Mouse (Mus musculus) forelimb bud, embryonic 11.5 days (tissue): Measurements from ENCODE around the gene Tcl1b4.
"Not testable (repeated sequence)": the region's sequence is repeated elsewhere in the genome, so short reads cannot be mapped to it uniquely, and the experiment has no call there.

ENCODE experiments used
- DNase-seq: peaks from one replicate; pipeline ENCODE4 v3.0.0-alpha.2; 2012; ENCODE audit warnings: low read depth, low spot score

Gene Tcl1b4

DNA sequence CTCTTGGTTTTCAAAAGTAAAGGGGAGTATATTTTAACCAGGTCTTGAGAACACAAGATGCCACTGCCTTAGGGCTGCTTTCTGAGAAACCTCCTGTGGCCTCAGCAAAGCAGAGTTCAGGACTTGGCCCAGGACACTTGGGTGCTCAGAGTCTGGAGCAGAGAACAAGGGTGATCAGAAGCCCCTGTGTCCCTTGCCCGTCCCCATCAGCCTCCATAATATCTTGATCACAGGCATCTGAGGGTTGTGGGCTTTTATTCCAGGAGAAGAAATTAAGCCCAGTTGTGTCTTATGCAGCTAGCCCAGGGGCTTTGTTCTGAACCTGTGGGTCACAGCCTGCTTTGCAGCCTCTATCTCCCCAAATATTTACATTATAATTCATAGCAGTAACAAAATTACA lies at the start of gene Tcl1b4:
Tcl1b4 (plus strand) TSS at position 301 of the 400 bp plus-strand sequence.
- not testable (repeated sequence) for DNase-seq

DNA sequence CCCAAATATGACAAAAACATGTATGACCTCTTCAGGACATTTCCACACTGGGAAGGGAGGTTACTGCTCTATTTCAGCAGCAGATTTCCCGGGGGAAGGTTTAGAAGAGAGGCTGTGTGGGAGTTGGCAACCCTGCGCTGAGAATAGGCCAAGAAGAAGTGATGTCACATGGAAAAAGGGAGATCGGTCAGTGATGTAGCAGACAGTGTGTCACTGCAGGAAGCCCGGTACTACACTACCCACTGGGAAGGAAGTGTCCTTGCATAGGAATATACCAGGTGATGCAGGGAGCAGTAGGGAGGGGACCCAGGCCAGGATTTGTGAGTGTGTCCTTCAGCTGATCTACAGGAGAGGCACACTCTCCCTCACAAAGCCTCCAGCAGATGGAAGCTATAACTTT lies 46.5 kb upstream of the Tcl1b4 start:
- not testable (repeated sequence) for DNase-seq

DNA sequence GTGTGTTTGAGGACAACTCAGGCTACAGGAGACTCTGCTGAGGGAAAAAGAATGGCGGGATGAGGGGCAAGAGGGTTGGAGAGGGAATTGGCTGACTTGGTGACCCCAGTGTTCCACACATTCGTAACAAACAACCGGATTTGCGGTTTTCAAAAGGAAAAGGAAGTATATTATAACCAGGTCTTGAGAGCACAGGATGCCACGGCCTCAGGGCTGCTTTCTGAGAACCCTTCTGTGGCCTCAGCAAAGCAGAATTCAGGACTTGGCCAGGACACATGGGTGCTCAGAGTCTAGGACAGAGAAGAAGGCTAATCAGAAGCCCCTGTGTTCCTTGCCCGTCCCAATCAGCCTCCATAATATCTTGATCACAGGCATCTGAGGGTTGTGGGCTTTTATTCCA lies 42.9 kb upstream of the Tcl1b4 start:
- DNase-seq = no peak

DNA sequence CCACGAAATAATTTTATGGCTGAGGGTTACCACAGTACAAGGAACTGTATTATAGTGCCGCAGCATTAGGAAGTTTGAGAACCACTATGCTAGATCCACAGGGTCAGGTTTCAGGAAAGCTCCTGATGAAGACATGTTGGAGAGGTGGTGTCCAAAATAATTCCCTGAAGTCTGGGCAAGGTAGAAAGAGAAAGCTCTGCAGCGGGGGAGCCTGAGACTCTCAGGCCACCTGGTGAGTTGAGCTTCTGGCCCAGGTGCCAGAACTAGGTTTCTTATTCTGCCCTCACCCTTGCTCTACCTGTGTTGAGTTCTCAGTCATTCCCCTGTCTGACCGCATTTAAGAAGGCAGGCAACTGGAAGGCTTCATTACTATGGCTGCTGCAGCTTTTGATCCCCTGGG lies 42.4 kb upstream of the Tcl1b4 start, which contains the start of gene Tcl1b1:
Tcl1b1 (plus strand) TSS at position 301 of the 400 bp plus-strand sequence.
- DNase-seq = no peak

DNA sequence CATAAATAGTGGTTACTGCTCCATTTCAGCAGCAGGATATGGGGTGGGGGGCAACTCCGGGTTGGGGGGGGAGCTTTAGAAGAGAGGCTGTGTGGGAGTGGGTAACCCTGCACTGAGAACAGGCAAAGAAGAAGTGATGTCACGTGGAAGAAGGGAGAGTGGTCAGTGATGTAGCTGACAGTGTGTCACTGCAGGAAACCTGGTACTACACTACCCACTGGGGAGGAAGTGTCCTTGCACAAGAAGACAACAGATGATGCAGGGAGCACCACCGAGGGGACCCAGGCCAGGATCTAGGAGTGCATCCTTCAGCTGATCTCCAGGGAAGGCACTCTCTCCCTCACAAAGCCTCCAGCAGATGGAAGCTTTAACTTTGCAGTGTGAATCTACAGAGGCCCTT lies 35.0 kb upstream of the Tcl1b4 start:
- no peak for DNase-seq

DNA sequence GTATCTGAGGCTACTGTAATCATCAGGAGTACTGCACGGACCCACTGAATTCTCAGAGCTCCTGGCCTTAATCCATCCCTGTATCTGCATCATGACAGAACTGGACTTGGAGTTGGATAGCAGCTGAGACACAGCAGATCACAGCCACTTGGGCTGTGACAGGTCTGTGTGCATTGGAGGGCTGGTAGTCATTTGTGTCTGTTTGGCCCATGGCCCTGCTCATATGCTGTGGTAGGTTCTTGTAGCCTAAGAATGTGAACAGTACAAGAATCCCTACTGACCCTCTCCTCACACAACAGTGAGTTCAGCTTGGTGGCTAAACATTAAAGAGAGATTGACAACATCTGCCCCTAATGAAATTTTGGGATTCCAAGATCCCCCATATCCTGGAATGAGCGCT lies 28.4 kb upstream of the Tcl1b4 start:
- DNase-seq = no peak

DNA sequence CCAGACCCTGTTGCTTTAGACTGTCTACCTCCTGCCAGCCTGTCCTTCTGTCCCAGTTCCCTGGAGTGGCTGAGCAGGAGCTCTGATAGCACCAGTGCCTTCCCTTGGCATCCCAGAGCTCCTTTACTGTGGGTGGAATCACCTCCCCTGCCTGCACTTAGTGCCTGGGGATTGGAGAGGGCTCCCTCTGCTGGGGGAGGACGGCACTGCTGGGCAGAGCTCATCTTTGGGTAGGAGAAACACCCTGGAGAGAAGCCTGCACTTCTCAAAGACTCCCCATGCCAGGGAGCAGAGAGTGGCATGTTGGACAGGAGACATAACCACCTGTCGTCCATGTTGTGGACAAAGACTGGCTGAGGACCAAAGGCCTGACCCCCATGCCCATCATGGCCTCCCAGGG lies 27.4 kb upstream of the Tcl1b4 start:
- DNase-seq = not testable (repeated sequence)

DNA sequence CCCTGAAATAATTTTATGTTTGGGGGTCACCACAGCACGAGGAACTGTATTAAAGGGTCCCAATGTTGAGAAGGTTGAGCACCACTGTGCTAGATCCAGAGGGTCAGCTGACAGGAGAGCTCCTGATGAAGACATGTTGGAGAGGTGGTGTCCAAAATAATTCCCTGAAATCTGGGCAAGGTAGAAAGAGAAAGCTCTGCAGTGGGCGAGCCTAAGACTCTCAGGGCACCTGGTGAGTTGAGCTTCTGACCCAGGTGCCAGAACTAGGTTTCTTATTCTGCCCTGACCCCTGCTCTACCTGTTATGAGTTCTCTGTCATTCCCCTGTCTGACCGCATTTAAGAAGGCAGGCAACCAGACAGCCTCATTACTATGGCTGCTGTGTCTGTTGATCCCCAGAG lies 25.7 kb upstream of the Tcl1b4 start, which contains the start of gene Tcl1b5:
Tcl1b5 (plus strand) TSS at position 301 of the 400 bp plus-strand sequence.
- not testable (repeated sequence) for DNase-seq

DNA sequence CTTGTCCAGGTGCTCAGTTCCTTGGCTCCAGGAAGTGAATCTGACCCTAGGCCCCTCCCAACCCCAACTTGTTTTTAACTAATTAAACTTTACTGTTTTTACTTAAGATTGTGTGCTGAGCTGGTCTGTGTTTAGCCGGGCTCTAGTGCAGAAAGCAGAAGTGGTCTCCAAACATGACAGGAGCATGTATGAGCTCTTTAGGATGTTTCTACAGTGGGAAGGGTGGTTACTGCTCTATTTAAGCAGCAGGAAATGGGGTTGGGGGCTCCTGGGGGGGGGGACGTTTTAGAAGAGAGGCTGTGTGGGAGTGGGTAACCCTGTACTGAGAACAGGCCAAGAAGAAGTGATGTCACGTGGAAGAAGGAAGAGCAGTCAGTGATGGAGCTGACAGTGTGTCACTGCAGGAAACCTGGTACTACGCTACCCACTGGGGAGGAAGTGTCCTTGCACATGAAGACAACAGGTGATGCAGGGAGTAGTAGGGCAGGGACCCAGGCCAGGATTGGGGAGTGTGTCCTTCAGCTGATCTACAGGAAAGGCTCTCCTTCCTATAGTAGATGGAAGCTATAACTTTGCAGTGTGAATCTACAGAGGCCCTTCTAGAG lies 20.6 kb upstream of the Tcl1b4 start:
- DNase-seq = not testable (repeated sequence)

DNA sequence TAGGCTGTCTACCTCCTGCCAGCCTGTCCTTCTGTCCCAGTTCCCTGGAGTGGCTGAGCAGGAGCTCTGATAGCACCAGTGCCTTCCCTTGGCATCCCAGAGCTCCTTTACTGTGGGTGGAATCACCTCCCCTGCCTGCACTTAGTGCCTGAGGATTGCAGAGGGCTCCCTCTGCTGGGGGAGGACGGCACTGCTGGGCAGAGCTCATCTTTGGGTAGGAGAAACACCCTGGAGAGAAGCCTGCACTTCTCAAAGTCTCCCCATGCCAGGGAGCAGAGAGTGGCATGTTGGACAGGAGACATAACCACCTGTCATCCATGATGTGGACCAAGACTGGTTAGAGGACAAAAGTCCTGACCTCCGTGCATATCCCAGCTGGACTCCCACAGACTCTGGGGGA lies 12.8 kb upstream of the Tcl1b4 start:
- not testable (repeated sequence) for DNase-seq

DNA sequence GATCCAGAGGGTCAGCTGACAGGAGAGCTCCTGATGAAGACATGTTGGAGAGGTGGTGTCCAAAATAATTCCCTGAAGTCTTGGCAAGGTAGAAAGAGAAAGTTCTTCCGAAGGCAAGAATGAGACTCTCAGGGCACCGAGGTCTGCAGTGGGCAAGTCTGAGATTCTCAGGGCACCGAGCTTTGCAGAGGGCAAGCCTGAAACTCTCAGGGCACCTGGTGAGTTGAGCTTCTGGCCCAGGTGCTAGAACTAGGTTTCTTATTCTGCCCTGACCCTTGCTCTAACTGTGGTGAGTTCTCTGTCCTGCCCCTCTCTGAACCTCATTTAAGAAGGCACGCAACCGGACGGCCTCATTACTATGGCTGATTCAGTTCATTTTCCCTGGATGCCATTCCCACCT lies 11.0 kb upstream of the Tcl1b4 start, which contains the start of gene Tcl1b3:
Tcl1b3 (plus strand) TSS at position 301 of the 400 bp plus-strand sequence.
- DNase-seq = not testable (repeated sequence)

DNA sequence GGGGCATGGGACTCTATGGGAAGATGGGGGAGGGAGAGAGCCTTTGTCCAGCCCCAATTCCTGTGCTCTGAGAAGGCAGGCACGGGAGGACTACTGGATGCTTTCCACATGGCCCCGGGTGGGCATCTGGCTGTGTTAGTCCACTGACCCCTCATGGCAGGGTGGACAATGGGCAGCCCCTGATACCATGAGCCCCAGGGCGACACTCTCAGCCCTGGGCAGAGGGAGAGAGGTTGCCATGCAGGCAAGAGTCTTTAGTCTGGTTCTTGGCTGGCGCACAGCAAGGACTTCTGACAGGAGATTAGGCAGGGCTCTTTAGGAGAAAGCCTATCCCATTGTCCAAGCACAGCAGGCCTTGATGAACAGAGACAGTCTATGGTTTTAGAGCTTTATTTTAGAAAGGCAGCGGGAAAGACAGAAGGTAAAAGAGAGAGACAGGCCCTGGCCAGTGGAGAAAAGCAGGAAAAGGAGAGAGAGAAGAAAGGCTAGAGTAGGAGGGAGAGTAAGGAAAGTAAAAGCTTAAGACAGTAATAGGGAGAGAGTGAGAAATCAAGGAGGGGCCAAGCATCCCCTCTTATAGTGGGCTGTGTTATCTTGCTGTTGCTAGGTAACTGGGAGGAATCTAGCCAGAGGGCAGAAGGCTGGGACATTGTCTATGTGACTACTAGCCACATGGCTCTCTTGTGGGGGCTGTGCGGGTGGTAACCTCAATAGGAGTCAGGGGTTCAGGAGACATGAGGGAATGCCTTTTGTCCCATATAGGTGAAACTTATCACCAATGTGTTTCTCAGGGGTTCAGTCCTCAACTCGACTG lies 1.9 kb upstream of the Tcl1b4 start:
- DNase-seq = not testable (repeated sequence)

DNA sequence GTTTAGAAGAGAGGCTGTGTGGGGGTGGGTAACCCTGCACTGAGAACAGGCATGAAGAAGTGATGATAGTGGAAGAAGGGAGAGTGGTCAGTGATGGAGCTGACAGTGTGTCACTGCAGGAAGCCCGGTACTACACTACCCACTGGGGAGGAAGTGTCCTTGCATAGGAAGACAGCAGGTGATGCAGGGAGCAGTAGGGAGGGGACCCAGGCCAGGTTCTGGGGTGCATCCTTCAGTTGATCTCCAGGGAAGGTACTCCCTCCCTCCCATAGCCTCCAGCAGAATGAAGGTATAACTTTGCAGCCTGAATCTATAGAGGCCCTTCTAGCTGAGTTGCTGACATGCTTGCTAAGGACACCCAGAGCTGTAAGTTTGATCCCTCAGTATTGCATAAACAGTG lies 5.3 kb downstream of the Tcl1b4 start:
- no peak for DNase-seq

DNA sequence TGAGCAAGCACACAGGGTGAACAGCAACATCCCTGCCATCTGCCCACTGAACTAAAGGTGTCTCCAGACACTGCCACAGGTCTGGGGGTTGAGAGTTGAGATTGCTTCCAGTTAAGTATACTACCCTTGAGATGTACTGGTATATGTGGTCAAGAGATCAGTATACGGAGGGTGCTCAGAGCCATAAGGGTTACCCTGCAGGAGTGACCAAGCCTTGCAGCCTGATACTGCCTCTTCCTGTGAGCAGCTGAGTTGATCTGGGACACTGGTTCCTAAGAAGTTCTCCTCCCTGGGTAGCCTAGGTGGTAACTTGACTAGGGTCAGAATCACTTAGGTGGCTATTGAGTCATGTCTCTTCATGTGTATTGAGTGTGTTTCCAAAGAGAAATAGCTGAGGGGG lies 6.7 kb downstream of the Tcl1b4 start:
- DNase-seq = no peak

DNA sequence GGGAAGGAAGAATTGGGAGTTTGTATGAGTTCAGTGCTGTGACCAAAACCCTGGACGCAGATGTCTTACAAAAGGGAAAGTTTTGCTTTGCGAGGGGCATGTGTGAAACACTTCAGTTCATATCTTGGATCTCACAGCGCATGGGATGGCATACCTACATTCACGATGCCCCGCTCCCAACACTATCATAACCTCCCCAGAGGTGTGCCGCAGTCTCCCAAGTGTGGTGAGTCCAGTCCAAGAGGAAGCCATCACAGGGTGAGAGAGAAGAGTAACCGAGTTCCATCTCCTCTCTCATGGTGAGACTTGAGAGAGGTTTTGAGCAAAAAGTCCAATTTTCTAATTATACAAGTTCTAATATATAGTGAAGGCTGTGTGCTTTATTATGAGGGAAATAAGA lies 7.5 kb downstream of the Tcl1b4 start:
- no peak for DNase-seq

DNA sequence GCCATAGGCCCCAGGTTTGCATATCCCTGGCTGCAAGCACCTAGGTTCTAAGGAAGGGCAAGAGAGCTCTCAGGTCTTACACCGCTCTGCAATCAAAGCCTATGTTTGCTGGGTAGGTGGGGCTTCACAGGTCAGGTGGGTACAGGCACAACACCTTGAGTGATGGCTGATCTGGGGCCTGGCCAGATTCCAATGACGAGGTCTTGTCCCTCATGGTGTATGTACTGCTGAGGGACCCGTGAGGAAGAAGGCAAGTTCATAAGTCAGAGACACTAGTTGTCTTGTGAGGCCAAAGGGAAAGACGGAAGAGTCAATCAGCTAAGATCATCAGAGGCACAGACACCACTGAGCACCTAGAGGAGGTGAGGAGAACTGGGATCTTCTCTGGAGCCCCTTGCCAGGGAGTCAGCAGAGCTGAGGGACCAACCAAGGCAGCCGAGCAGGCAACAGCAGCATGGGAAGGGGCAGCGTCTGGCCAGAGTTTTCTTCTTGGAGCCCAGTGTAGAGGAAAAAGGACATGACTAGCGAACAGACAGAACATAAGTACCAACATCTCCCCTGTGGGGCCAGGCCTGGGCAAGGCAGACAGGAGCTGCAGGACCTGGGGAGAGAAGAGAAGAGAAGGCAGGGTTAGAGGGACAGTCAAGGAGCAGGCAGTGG lies 15.5 kb downstream of the Tcl1b4 start:
- DNase-seq = no peak

DNA sequence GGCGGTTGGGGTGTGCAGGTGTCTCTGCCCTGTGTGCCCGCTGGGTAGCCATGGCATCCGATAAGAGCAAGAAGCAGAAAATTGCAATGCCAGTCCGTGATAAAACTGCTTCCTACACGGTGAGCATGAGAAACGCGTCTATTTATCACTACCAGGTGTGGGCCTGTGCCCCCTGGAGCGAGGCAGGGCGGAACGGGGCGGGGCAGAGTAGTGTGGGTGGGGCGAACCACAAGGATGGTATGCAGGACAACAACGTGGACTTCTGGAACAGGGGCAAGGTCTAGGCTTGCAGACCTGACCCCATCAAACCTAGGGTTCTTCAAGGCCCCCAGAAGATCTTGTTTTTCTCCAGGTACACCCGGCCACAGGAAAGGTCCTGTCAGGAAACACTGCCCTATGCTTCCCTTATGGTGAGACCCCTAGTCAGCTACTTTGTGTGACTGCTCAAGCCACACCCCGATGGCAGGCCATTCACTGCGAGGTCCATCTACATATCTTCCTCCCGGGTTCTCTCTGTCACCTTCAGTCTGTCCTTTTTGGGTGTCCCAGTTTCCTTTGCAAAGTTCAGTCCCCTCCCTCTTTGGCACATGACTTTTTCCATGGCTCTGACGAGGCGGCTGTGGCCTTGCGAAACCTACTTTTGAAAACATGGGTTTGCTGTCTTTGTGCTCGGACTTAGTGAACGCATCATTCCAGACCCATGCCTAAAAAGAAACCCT lies 21.0 kb downstream of the Tcl1b4 start, which contains the start of gene Tcl1:
Tcl1 (minus strand) TSS at position 193 of the 719 bp plus-strand sequence.
- DNase-seq = no peak

DNA sequence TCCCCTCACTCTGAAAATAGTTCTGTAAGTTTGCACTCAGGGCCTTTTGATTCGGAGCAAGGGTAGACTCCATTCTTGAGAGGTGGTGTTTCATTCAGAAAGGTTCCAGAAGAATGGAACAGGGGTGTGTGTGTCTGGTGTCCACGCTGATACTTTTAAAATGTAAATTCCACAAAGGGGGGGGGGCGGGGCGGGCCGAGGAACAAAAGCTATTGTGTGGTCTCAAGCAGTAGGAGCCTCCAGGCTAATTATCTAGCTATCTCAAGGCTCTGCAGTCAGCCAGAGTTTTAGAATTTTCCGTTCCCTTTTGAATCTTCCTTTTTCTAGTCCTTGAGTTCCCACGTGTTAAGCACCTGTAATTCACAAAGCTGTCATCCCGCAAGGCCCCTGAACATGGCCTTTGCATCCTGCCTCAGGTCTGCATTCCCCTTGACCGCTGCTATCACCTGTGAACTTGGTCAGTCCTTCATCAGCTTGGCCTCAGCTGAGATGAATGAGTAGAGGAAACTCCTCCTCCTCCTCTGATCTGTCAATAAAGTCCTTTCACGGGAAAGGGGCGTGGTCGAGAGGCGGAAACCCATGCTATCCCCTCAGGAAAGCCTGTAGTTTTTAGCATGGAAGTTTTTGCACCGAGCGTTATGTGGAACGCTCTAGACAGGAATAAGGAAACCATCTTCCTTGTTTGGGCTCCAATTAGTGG lies 23.0 kb downstream of the Tcl1b4 start:
- no peak for DNase-seq

DNA sequence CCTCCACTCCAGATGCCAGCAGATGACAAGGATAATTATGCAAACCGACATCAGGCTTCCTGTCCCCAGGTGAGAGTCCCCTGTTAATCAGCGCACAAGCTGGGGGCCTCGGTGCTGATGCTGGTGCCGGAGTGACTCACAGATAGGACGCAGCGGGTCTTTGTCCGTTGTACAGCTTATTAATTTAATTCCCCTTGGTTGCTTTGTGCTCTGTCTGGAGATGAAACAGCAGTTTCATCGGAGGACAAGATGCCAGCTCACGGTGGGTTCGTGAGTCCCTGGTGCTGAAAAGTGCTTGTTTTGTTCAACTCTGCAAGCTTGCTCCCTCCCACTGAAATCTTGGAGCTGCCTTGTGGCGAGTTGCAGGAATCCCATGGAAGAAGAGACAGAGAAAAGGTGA lies 32.6 kb downstream of the Tcl1b4 start:
- no peak for DNase-seq

DNA sequence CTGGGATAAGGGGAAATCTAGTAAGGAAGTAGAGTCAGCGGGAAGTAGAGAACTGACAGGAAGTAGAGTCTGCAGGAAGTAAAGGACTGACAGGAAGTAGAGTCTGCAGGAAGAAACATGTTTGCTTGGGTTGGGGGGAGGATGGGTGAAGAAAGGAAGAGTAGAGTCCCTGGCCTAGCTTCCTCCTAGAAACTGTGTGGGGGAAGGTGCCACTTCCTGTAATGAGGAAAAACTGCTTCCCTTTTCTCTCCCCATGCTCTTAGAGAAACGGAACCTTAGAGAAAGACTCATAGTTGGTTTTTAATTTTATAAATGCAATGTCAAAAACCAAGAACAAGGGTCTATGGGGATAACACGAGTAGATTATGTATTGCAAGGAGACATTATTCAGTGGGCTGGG lies 33.3 kb downstream of the Tcl1b4 start:
- no peak for DNase-seq

DNA sequence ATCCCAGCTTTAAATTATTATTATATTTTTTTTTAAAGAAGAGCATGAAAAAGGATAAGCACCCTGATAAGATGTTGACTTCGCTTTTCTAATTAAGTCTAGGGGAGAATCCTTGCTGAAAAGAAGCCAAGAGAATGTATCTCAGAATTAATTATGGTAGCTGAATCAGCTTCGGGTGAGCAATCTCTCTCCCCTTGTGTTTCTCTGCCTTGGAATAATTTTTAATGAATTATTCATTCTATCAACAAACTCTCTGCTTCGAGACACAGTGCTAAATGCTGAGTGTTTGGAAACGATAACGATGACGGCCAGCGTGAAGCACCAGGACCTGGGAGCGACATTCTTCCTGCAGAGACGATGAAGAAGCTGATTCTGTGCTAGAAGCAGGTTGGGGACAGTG lies 37.3 kb downstream of the Tcl1b4 start:
- DNase-seq = no peak
